Mouse (Mus musculus): ENCODE measurements at regions not wholly inside any gene's neighbourhood (a gene's known extent, or its start where the extent isn't known, plus 50 kb on each side); places are given as distances from the start of the nearest gene placed in this dataset.

- WGBS, result 44% methylated on average over 2 of the region's 2 CpGs
Measured at GRCm38 (mm10) chr9:23651300-23651699, 428.4 kb downstream of the Bmper start.

DNA sequence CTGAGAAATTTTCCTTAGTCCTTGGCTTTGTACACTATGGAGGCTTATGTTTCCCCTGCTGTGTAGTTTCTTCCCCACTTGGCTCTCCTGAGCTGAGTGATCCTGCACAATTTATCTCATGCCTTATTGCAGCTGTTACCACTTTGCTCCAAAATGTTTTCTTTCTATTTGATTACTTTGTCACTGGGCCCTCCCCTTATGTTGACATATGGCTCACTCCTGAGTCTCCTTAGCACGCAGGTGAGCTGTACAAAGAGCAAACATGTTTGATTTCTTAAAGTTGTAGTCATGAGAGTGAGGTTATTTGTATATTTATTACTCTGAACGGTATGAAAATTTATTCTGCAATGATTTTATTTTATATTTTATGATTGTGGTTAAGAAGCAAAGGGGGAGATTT lies 430.2 kb downstream of the Bmper start:
- WGBS, result 49% methylated on average over 2 of the region's 2 CpGs
- H3K27me3 ChIP-seq (ENCODE audit: control insufficient read depth, insufficient read depth, low read length), result no peaks in the 10 kb centered on the region
- H3K36me3 ChIP-seq (ENCODE audit: control insufficient read depth, insufficient read depth, low read length), result no peaks in the 10 kb centered on the region
- 0 out of 2 replicates have a peak, but pooled peaks cover 10% of the 10 kb centered on the region for H3K4me1 ChIP-seq (ENCODE audit: control insufficient read depth, insufficient read depth, low read length)
- no peak for TF ChIP-seq POLR2A (IDR thresholded peaks at IDR 0.05; ENCODE audit: borderline replicate concordance, extremely low read depth, insufficient read depth, insufficient read length)
- H3K9ac ChIP-seq (ENCODE audit: low read depth, low read length, severe bottlenecking), result no peak overlapping the region
- ATAC-seq (ENCODE audit: low FRiP score, low read depth) (peak; percentile 44; the same call in 1 of the 2 replicates), DNase-seq (ENCODE audit: low spot score) (no peak)
- no peak overlapping the region for H3K4me3 ChIP-seq (replicated peaks; ENCODE audit: low read length)
- no peak overlapping the region for H3K4me2 ChIP-seq (replicated peaks; ENCODE audit: low read depth, low read length, severe bottlenecking)
- no peaks in the 10 kb centered on the region for H3K9me3 ChIP-seq (ENCODE audit: control insufficient read depth, low read length)
- no peak overlapping the region for H3K27ac ChIP-seq (replicated peaks; ENCODE audit: low read depth, low read length)

More at GRCm38 (mm10) chr9:23651300-23651699, 428.4 kb downstream of the Bmper start:
- H3K4me3 ChIP-seq (replicated peaks; ENCODE audit: low read length), result no peak overlapping the region
- H3K27me3 ChIP-seq (ENCODE audit: control insufficient read depth, insufficient read depth, low read length), result no peaks in the 10 kb centered on the region
- no peaks in the 10 kb centered on the region for H3K9me3 ChIP-seq (ENCODE audit: control insufficient read depth, low read length)
- DNase-seq (ENCODE audit: low spot score) (no peak), ATAC-seq (ENCODE audit: low FRiP score, low read depth) (0 out of 2 replicates have a peak, but pooled peaks have one; percentile 15)
- H3K4me2 ChIP-seq (replicated peaks; ENCODE audit: low read depth, low read length, severe bottlenecking), result no peak overlapping the region
- no peak for TF ChIP-seq POLR2A (IDR thresholded peaks at IDR 0.05; ENCODE audit: borderline replicate concordance, extremely low read depth, insufficient read depth, insufficient read length)
- no peaks in the 10 kb centered on the region for H3K36me3 ChIP-seq (ENCODE audit: control insufficient read depth, insufficient read depth, low read length)
- 0 out of 2 replicates have a peak, but pooled peaks cover 10% of the 10 kb centered on the region for H3K4me1 ChIP-seq (ENCODE audit: control insufficient read depth, insufficient read depth, low read length)
- H3K27ac ChIP-seq (replicated peaks; ENCODE audit: low read depth, low read length), result no peak overlapping the region
- H3K9ac ChIP-seq (ENCODE audit: low read depth, low read length, severe bottlenecking), result no peak overlapping the region

GRCm38 (mm10) chr9:23654777-23655176 lies 431.9 kb downstream of the Bmper start:
- H3K4me3 ChIP-seq (replicated peaks; ENCODE audit: low read length), result no peak overlapping the region
- no peak overlapping the region for H3K4me2 ChIP-seq (replicated peaks; ENCODE audit: low read depth, low read length, severe bottlenecking)
- no peaks in the 10 kb centered on the region for H3K9me3 ChIP-seq (ENCODE audit: control insufficient read depth, low read length)
- no peaks in the 10 kb centered on the region for H3K36me3 ChIP-seq (ENCODE audit: control insufficient read depth, insufficient read depth, low read length)
- WGBS, result 75% methylated on average over 1 of the region's 1 CpGs
- H3K9ac ChIP-seq (ENCODE audit: low read depth, low read length, severe bottlenecking), result no peak overlapping the region
- ATAC-seq (ENCODE audit: low FRiP score, low read depth), result no peak
- no peak overlapping the region for H3K27ac ChIP-seq (replicated peaks; ENCODE audit: low read depth, low read length)
- no peaks in the 10 kb centered on the region for H3K27me3 ChIP-seq (ENCODE audit: control insufficient read depth, insufficient read depth, low read length)
- TF ChIP-seq POLR2A (IDR thresholded peaks at IDR 0.05; ENCODE audit: borderline replicate concordance, extremely low read depth, insufficient read depth, insufficient read length), result no peak
- no peak for DNase-seq (ENCODE audit: low spot score)
- 0 out of 2 replicates have a peak, but pooled peaks cover 10% of the 10 kb centered on the region for H3K4me1 ChIP-seq (ENCODE audit: control insufficient read depth, insufficient read depth, low read length)

DNA sequence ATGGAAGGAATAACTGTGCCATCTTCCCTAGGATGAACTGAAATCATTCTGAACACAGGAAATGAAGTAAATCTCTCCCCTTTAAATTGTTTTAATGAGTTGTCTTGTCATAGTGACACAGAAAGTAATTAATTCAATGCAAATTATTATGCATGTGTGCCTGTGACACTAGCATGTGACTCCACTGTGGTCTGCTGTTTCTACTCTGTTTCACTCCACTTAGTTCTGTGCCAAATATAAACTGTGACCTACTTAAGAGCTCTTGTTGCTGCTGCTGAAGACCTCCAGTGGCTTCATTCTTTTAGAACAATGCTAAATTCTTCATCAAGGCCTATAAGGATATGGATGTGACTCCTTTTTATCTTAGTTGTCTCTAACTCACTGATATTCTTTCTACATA lies 431.8 kb upstream of the Npsr1 start:
- H3K9me3 ChIP-seq (ENCODE audit: control insufficient read depth, low read length), result no peaks in the 10 kb centered on the region
- H3K9ac ChIP-seq (ENCODE audit: low read depth, low read length, severe bottlenecking), result no peak overlapping the region
- no peak for DNase-seq (ENCODE audit: low spot score)
- no peaks in the 10 kb centered on the region for H3K36me3 ChIP-seq (ENCODE audit: control insufficient read depth, insufficient read depth, low read length)
- H3K4me1 ChIP-seq (ENCODE audit: control insufficient read depth, insufficient read depth, low read length), result no peaks in the 10 kb centered on the region
- no peak overlapping the region for H3K4me3 ChIP-seq (replicated peaks; ENCODE audit: low read length)
- TF ChIP-seq POLR2A (IDR thresholded peaks at IDR 0.05; ENCODE audit: borderline replicate concordance, extremely low read depth, insufficient read depth, insufficient read length), result no peak
- no peak for ATAC-seq (ENCODE audit: low FRiP score, low read depth)
- no peak overlapping the region for H3K27ac ChIP-seq (replicated peaks; ENCODE audit: low read depth, low read length)
- no peak overlapping the region for H3K4me2 ChIP-seq (replicated peaks; ENCODE audit: low read depth, low read length, severe bottlenecking)
- no peaks in the 10 kb centered on the region for H3K27me3 ChIP-seq (ENCODE audit: control insufficient read depth, insufficient read depth, low read length)

GRCm38 (mm10) chr9:23669230-23669629 lies 428.6 kb upstream of the Npsr1 start:
- ATAC-seq (ENCODE audit: low FRiP score, low read depth) (no peak), DNase-seq (ENCODE audit: low spot score) (no peak)
- WGBS, result 74% methylated on average over 4 of the region's 4 CpGs
- H3K27me3 ChIP-seq (ENCODE audit: control insufficient read depth, insufficient read depth, low read length), result no peaks in the 10 kb centered on the region
- no peak for TF ChIP-seq POLR2A (IDR thresholded peaks at IDR 0.05; ENCODE audit: borderline replicate concordance, extremely low read depth, insufficient read depth, insufficient read length)
- H3K9me3 ChIP-seq (ENCODE audit: control insufficient read depth, low read length), result no peaks in the 10 kb centered on the region
- H3K4me3 ChIP-seq (replicated peaks; ENCODE audit: low read length), result no peak overlapping the region
- no peaks in the 10 kb centered on the region for H3K4me1 ChIP-seq (ENCODE audit: control insufficient read depth, insufficient read depth, low read length)
- H3K36me3 ChIP-seq (ENCODE audit: control insufficient read depth, insufficient read depth, low read length), result no peaks in the 10 kb centered on the region
- no peak overlapping the region for H3K4me2 ChIP-seq (replicated peaks; ENCODE audit: low read depth, low read length, severe bottlenecking)
- no peak overlapping the region for H3K27ac ChIP-seq (replicated peaks; ENCODE audit: low read depth, low read length)
- no peak overlapping the region for H3K9ac ChIP-seq (ENCODE audit: low read depth, low read length, severe bottlenecking)

- DNase-seq (ENCODE audit: low spot score) (no peak), ATAC-seq (ENCODE audit: low FRiP score, low read depth) (no peak)
- H3K4me3 ChIP-seq (replicated peaks; ENCODE audit: low read length), result no peak overlapping the region
- TF ChIP-seq POLR2A (IDR thresholded peaks at IDR 0.05; ENCODE audit: borderline replicate concordance, extremely low read depth, insufficient read depth, insufficient read length), result no peak
- no peak overlapping the region for H3K4me2 ChIP-seq (replicated peaks; ENCODE audit: low read depth, low read length, severe bottlenecking)
- no peaks in the 10 kb centered on the region for H3K36me3 ChIP-seq (ENCODE audit: control insufficient read depth, insufficient read depth, low read length)
- H3K9ac ChIP-seq (ENCODE audit: low read depth, low read length, severe bottlenecking), result no peak overlapping the region
- no peak overlapping the region for H3K27ac ChIP-seq (replicated peaks; ENCODE audit: low read depth, low read length)
- WGBS, result 23% methylated on average over 5 of the region's 5 CpGs
- no peaks in the 10 kb centered on the region for H3K27me3 ChIP-seq (ENCODE audit: control insufficient read depth, insufficient read depth, low read length)
- H3K9me3 ChIP-seq (ENCODE audit: control insufficient read depth, low read length), result no peaks in the 10 kb centered on the region
- H3K4me1 ChIP-seq (ENCODE audit: control insufficient read depth, insufficient read depth, low read length), result no peaks in the 10 kb centered on the region
Measured at GRCm38 (mm10) chr9:23670642-23671041, 427.2 kb upstream of the Npsr1 start.

Measured in limb, embryonic 14.5 days (tissue).